Mouse (Mus musculus) hindlimb bud, embryonic 11.5 days (tissue): Measurements from ENCODE around the gene Fcrl5.

Source experiments
- DNase-seq: peaks from one replicate; pipeline ENCODE4 v3.0.0-alpha.2; 2012; ENCODE audit warnings: low read depth, low spot score; ENCODE audit errors: extremely low spot score

Gene Fcrl5

DNA sequence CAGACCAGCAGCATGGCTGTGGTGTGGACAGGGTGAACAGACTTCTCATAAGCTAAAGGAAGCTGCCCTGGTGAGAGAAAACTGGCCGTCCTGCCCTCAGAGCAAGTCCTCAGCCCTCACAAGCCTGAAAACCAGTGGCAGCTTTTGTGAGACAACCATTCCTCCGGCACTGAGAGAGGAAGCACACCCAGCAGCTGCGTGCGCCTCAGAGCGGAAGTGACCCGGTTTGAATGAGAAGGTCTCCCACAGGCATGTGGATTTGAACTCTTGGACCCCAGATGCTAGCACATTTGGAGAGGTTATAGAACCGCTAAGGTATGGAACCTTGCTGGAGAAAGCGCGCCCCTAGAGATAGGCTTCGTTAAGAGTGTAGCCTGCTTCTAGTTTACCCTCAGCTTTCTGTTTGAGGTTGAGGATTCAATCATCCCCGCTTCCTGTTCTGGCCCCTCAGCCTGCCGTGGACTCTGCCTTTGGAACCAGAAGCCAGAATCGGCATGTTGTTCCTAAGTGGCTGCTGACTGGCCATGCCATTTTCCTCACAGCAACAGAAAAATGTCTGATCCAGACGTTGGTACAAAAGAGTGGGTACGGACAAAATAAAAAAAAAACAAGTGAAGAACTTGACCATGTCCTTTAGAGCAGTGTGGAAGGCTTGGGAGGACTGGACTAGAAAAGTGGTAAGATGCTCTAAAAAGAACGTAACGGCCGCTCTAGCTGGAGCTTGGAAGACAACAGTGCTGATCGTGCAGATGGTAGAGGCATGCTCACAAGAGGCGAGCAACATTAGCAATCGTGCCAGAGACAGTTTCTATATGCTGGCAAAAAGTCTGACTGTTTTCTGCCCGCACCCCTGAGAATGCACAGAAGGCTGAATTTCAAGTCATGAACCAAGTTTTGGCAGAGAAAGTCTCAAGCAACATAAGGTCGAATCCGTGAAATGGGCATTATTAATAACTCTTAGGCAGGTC is 64.8 kb downstream of the Fcrl5 start:
- DNase-seq = no peak

DNA sequence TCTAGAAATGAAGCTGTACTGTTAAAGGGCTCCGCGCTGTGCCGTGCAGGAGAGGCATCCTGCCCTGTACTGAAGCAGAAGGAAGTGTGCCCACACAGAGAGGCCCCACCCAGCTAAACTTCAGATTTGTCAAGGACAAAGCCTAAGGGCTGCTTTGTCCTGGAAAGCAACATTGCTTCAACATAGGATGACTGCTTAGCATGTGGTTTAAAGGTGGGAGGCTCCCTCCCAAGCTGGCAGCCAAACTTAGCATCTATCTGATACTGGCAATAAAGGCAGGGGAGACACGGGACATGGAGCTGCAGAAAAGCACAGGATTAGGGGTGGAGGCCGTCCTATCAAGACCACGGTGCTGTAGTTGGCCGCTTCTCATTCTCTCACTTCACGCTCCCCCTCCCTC is 65.6 kb downstream of the Fcrl5 start:
- no peak for DNase-seq

DNA sequence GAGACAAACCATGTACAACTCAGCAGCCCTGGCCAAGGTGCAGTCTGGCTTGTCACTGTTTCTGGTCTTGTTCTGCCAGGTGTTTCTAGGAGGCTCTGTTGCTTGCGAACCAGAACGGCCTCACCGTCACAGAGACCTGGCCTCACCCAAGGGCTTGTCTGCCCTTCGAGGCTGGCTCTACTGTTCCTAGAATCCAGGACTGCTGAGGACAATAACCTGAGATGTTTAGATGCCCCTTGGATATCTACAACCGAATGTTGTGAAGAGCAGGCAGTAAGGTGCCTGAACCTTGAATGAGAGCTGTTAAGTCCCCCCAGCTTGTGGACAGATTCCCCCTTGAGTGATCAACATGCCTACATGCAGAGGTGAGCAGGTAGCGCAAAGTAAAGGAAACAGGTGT is 67.2 kb downstream of the Fcrl5 start:
- DNase-seq = no peak

DNA sequence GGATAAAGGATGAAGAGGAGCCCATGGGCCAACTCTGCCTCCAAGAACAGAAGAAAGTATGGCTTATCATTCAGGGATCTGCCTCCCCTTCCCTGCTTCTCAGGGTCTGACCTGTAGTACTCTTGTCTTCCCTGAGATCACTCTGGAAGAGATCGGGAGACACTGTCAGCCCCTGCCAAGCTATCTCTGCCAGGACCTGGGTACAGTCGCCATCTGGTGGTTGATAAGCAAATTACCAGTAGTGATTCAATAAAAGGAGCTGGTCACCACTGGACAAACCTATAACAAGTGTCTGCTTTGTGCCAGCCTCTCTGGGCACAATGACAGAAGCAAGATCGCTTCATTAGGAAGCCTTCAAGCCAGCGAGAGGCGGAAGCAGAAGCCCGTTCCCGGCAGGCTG is 68.8 kb downstream of the Fcrl5 start:
- no peak for DNase-seq

DNA sequence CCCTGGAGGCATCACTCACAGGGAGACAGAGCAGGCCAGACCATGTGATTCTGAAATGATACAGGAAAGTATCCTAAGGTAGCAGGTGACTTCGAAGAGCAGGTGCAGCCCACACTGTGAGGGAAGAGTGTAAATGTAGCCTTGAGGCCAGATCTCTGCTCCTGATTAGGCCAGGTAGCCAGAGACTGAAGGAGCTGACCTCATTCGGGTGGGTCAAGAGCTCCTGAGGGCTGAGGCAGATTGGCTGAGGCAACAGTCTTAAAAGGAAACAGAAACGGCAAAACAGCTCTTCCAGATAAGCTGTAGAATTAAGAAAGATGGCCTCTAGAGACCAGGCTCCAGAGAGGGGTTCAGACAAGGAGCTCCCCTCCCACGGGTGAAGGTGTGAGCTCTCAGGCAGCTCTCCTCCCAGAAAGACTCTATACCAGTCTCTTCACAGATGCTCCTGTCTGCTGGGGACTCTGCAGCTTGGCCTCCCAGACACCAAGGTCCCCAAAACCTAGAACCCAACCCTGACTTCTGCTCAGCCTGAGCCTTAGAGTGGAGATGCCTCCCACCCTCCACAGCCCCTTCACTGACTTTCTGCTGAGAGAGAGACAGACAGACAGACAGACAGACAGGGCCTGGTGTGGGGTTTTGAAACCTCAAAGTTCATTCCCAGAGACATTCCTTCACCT is 69.3 kb downstream of the Fcrl5 start:
- DNase-seq = no peak

DNA sequence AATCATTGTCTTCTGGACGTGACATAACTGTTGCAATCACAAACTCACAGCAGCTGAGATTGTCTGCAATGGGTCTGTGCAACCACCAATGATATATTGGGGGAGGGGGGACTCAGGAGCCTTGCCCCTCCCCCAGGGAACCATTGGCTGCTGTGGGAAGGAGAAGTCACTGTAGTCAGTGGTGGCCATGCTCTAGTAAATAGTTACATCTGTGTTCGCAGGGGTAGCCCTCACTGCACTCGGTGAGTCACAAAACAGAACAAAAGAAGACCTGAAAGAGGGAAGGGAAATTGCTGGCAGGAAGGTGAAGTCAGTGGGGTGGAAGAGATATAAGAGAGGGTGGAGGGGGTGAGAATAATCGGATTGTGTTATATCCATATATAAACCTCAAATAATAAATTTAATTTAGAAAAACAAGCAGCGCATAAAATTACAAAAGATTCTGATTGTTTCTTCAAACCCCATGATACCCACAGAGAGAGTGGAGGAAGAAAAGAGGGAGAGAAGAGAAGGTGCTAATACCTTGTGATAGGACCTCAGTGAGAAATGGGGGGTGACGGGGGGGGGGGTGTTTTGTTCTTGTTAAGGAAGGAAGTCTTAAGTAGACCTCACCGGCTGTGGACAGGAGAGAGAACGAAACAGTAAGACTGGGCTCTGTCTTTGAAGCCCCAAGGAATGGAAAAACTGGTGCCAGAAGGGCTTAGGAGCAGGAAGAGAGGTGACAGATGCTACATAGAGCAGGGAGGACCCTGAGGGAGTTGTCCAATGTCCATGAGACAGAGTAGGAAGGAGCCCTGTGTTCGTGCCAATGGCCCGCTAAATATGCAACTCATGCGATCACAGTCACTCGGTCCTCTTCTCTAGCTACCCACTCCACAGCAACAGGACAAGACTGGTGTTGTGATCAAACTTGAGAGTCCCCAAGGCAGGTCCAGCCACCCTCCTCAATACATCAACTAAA is 71.2 kb downstream of the Fcrl5 start:
- DNase-seq = no peak

DNA sequence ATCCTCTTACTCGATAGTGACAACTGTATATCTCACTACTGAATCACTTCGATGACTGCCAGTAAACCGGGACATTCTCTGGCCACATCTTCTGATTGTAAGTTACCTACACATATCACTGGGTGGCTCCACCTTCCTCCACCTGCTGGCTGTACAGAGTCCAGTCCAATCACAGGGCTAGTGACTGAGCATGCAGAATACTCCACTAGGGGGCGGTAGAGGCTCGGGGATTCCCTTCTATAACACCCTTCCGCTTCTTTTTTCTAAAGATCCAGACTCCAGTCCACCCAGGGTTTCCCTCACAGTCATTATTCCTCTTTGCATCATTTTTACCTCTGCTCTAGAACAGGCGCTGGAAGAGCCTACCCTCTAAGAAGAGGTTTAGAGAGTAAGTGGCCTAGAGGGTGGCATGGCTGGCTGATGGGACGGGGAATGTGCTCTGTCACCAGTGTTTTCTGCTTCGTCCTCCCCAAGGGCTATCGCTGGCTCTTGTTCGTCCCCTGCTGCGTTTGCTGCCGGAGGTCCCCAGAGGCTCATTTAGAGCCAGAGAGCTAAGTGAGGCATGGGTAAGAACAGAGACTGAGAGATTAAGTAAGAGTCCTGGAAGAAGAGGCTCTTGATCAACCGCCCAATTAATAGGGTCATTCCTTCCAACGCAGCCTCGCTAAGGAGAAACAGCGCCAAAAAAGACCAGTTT is 72.8 kb downstream of the Fcrl5 start:
- peak; percentile 81 for DNase-seq

DNA sequence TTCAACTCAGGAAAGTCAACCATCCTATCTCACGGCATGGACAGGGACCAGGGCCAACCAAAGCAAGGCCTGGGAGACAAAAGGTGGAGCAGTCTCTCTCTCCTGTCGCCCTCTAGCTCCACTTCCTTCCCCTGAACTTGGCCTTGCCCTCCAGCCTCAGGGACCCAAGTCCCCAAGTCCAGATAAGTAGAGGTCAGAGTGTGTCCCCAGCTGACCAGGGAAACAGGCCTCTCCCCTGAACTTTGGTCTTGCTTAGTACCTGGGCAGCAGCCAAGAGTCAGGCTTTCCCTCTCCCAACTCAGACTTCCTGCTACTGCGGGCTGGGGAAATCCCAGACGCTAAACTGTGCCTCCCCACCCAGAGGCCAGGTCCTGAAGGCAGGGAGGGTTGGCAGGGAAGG is 73.5 kb downstream of the Fcrl5 start:
- DNase-seq = no peak

DNA sequence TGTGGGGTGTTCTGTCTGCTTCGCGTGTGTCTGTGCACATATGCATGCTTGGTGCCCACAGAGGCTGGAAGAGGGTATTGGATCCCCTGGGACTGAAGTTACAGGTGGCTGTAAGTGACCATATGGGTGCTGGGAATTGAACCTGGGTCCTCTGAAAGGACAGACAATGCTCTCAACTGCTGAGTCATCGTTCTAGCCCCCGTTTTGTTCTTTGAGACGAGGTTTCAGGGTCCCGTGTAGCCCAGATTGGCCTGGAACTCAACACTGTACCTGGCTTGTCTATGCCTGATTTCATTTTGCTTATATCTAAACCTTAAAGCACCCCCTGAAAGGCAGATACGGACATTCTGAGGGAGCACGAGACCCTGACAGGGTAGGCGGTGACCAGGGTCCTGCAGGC is 75.3 kb downstream of the Fcrl5 start:
- no peak for DNase-seq

DNA sequence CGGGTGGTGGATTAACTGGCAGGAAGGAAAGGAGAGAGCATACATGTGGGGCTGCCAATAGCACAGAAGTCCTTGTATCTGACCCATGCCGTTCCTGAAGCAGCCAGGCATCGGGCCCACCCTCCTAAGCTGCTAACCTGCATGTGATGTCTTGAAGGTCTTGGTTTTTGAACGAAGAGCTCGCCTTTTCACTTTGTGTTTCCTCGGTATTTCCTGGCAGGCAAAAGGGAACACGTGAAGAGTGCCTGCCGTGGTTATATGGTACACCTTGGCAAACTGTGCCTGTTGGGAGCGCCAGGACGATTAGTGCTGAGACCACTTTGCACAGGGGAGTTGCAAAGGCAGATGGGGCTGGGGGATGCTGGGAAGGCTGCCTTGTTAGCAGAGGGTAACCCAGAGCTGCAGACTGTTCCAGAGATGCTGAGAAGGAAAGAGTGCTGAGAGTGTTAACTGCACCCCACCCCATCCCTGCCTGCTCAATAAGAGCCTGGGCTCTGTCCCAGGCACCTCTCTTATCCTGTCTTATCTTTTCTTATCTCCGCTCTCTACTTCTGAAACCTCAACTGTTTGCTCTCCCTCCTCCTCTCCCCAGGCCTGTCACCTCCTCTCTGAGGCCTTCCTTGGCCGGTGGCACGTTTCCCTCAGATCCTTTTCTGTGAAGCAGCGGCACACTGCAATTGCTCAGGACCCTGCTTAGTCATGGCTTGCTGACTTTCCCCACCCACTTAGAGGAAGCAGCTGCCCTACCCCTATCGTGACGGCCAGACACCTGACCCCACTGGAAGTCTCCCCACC is 76.6 kb downstream of the Fcrl5 start:
- no peak for DNase-seq

DNA sequence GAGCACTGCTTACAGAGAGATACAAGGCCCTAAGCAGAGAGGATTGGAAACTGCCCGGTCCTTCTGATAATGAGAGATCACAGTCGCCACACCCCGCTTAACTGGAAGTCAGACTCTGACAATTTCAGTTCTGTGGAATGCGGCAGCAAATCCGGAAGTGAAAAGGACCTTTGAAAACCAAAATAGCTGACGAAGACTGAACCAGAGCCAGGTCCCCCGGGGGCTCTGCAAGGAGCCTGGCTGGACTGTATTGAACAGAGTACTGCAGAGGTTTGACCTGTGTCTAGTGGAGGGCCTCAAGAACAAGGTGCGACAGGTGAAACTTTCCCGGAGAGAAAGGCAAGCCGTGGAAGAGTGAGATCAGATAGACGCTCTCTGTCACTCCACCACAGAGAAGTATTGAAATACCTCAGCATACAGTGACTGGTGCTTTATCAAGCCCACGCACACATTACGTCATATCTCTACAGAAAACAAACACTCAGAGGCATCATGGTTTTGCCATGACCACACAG is 80.1 kb downstream of the Fcrl5 start:
- DNase-seq = no peak

DNA sequence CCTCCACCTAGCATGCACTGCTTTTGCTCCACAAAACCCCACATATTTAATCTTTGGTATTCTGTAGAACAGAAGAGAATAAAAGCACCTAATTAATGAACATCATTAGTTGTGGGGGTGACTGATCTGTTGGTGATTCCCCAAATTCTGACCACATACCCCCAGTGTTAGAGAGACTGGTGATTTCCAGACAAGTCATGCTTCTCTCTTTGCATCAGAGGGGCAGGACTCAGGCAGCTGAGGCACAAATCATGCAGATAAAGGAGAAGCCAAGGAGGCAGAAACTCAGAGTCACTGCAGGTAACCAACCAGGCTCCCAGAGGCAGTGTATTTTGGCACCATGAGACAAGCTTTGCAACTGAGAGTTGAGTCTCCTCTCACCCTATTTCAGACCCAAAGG is 82.9 kb downstream of the Fcrl5 start:
- no peak for DNase-seq

DNA sequence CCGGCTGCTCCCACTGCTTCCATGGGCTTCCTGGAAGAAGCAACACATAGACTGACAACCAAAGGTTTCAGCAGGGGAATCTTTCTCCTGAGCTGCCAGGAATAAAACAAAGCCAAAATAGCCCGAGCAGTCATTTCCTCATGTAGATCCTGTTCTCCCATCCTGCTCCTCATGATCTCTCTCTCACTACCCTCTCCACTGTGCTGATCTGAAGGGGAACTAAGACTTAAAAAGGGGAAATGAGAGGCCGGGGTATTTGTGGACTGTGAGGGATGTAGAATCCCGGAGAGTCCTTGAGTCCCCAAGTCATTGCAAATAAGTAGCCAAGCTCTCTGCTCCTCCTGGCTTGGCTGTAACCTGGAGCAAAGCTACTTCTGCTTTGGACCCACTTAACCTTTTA is 85.6 kb downstream of the Fcrl5 start:
- no peak for DNase-seq

DNA sequence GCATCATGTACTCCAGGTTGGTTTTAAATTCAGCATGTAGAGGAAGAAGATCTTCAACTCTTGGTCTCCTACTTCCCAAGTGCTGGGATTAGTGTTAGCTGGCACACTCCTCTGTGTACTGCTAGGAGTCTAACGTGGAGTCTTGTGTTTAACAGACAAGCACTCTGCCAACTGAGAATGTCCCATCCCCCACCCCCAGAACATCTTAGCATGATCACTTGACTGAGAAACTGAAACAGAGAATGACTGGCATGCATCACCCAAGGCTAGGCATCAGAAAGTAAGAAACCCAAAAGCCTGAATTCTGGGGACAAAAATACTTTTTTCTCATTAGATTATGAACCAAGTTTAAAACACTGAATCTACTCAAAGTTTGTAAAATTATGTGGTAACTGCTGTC is 86.3 kb downstream of the Fcrl5 start:
- no peak for DNase-seq

DNA sequence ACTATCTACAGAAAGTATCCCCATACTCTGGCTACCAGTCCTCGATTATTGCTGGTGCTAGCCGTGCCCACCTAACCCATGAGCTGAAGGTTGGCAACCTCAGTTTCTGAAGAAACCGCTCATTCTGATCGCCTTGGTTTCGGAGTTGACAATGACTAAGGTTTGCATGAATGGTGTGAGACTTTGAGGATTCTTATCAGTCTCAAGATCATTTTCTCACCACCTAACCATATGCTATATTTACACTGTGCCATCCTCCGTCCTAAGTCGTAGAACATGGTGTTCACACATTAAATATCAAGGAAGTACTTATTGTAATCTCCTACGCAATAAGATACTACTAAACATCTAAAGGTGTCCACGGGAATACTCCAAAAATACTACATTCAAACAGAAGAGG is 88.1 kb downstream of the Fcrl5 start:
- no peak for DNase-seq

DNA sequence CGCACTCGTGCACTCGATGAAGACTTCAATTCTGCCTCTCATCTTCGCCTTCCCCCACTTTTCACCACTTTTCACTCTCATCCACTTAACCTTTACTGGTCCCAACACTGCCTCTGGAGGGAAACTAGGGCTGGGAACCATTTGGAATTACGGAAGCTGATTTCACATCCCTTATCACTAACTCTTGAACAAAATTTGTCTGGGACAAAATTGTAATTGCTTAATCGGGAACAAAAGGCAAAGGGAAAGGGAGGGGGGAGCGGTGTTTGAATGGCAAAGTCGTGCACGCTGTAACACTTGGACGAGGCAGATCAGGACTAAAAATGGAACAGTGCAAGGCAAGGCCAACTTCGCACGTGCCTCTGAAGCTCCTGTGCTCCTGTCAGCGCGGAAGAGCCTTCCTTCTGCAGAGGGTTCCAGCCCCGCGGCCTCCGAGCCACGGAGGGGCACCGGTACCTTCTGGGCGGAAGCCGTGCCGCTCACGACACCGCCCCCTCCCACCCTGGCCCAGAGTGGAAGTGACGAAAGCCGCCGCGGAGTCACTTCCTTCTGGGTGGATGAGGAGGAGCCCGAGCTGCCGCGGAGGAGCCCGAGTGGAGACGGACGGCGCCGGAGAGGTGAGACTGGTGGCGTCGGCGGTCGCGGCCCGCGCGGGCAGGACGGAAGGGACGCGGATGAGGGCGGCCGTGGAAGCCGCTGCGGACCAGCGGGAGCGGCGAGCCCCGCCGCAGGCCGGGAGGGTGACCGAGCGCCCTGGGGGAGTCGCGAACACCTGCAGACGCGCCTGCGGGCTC is 89.7 kb downstream of the Fcrl5 start, which contains the start of gene Etv3:
Etv3 (plus strand) TSS at position 365 of the 794 bp plus-strand sequence.
- no peak for DNase-seq

DNA sequence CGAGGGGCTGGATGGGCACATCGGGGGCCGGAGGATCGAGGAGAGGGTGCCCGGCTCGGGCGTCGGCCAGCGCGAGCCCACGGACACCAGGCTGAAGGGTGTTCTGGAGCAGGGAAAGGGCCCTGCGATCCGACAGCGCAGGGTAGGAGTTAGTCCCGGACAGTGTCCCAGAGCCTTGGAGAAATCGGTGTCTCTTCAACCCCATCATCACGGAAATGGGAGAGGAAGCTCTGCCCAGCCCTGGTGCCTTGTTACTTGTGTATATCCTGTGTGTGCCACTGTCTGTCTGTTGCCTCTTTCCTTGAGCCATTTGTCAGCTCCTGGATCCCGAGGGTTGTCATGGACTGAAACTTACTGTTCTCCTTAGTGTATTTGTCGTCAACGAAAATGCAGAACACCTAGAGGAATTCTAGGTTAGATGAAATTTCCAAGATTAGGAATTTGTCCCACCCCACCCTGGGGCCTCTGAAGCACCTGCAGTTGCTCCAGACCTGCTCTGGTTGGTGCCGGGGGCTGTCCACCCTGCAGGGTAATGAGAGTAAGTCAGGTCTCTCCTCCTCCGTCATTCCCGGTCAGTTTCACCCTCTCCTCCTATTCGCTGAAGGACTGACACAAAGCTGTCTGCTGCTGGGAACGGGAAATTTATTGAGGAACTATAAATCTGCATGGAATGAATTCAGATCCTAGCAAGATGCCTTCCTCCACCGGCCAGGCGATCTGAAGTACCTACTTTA is 90.4 kb downstream of the Fcrl5 start:
- DNase-seq = no peak

DNA sequence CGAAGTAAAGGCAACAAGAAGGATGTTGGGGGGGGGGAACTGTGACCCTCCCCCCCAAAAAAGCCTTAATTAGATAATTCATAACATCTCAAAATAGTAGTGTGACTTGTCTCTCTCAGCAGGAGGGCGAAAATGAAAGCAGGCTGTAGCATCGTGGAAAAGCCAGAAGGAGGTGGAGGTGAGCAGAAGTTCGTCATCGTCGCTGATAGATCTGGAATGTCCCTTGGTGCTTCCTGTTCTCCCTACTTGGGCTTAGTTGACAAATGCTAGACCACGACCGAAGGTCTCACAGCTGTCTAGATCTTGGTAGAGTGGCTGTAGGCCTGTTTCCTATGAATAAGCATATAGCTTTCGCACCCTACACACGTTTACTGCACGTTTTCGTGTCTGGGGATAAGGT is 91.6 kb downstream of the Fcrl5 start:
- no peak for DNase-seq
